Mouse (Mus musculus) heart, embryonic 12.5 days (tissue): ENCODE results near the gene Notch2. TPM values are rescaled to one million over a fixed set of nuclear protein-coding genes. Genes with fewer than 3 reads are reported as not detected.

Experiments used
- ATAC-seq: fragments of 200-750 bp; cut with Nextera tagmentation; 2 replicates; pipeline ENCODE4 v1.8.0; 2017; ENCODE audit warnings: moderate TSS enrichment, moderate library complexity; ENCODE audit not compliant: insufficient number of reproducible peaks, low FRiP score
- H3K27ac ChIP-seq: fragments of 300-500 bp; sonication (generic); 2 replicates; pipeline ENCODE4 v1.5.1; 2016; ENCODE audit warnings: mild to moderate bottlenecking, moderate library complexity; ENCODE audit not compliant: poor library complexity, severe bottlenecking
- H3K27me3 ChIP-seq: fragments of 300-500 bp; sonication (generic); replicated peaks from 2 replicates; pipeline ENCODE4 v1.6.1; 2016; ENCODE audit warnings: mild to moderate bottlenecking, moderate library complexity
- H3K36me3 ChIP-seq: fragments of 300-500 bp; sonication (generic); 2 replicates; pipeline ENCODE4 v1.6.1; 2016; ENCODE audit warnings: mild to moderate bottlenecking, moderate library complexity
- H3K4me1 ChIP-seq: fragments of 300-500 bp; sonication (generic); replicated peaks from 2 replicates; pipeline ENCODE4 v1.6.1; 2016; ENCODE audit warnings: mild to moderate bottlenecking
- H3K4me2 ChIP-seq: fragments of 300-500 bp; sonication (generic); 2 replicates; pipeline ENCODE4 v1.6.1; 2016; ENCODE audit warnings: mild to moderate bottlenecking, moderate library complexity
- H3K4me3 ChIP-seq: fragments of 300-500 bp; sonication (generic); 2 replicates; pipeline ENCODE4 v1.5.1; 2016; ENCODE audit warnings: mild to moderate bottlenecking
- H3K9ac ChIP-seq: fragments of 300-500 bp; sonication (generic); 2 replicates; pipeline ENCODE4 v1.6.1; 2016; ENCODE audit warnings: mild to moderate bottlenecking, moderate library complexity
- H3K9me3 ChIP-seq: fragments of 300-500 bp; sonication (generic); replicated peaks from 2 replicates; pipeline ENCODE4 v1.6.1; 2016; ENCODE audit warnings: mild to moderate bottlenecking, moderate library complexity
- WGBS: fragments of 180-500 bp; shearing (Covaris S2); methylation state at CpG from one replicate; pipeline ENCODE4 v1.1.7; 2016; 5-methylcytosine and 5-hydroxymethylcytosine counted together
- polyA plus RNA-seq: library from polyadenylated mRNA; unstranded; fragments of >200 nt; fragmentation: Nextera tagmentation; extraction: Ambion mirVana; gene quantifications from 2 replicates; pipeline ENCODE4 v1.2.1, GENCODE M21; 2016

Gene Notch2
- polyA plus RNA-seq, 1 experiment from 2014 or later: 16.7 TPM

DNA sequence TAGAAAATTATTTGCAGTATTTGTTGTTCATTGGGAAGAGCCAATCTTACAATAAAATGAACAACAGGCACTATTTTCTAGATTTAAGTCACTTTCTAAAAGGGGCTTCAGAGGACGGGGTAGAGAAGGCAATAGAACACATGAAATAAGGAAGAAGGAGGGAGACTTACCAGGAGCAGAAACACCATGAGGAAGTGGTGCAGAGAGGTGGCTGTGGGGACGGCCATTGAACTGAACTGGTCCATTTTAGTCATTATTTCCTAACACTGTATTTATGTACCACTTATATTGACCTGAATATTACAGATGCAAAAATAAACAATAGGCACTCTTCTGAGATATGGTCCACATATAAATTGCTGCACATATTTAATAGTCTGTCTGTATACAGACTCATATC lies 143.7 kb downstream of the Notch2 start:
- 66% methylated on average over 2 of the region's 2 CpGs for WGBS
- no peak overlapping the region for H3K4me3 ChIP-seq
- H3K27me3 ChIP-seq: no peaks in the 10 kb centered on the region
- H3K4me2 ChIP-seq: no peak overlapping the region
- no peaks in the 10 kb centered on the region for H3K9me3 ChIP-seq
- no peak overlapping the region for H3K27ac ChIP-seq
- ATAC-seq: no peak
- peaks cover 16% of the 10 kb centered on the region for H3K4me1 ChIP-seq
- H3K36me3 ChIP-seq: no peaks in the 10 kb centered on the region
- no peak overlapping the region for H3K9ac ChIP-seq

DNA sequence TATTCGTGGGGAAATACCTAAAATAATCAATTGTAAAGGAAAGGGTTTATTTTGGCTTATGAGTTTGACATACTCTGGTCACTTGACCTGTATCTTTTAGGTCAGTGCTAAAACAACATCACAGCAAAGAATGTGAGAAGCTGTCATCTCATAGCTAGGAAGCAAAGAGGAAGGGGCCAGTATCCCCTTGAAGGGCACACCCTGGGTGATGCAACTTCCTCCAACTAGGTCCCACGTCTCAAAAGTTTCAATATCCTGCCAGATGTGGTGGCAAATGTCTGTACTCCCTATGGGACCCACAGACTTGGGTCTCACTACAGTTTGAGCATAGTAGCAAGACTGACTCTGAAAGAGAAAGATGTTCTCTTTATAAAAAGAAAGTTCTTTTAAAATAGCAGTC lies 144.3 kb downstream of the Notch2 start:
- Histone ChIP-seq H3K4me2 (no peak overlapping the region), H3K9ac (no peak overlapping the region), H3K4me3 (no peak overlapping the region), H3K36me3 (no peaks in the 10 kb centered on the region), H3K9me3 (no peaks in the 10 kb centered on the region), H3K4me1 (peaks cover 16% of the 10 kb centered on the region), H3K27me3 (no peaks in the 10 kb centered on the region), H3K27ac (no peak overlapping the region)
- WGBS: 40% methylated on average over 2 of the region's 2 CpGs
- ATAC-seq: no peak

DNA sequence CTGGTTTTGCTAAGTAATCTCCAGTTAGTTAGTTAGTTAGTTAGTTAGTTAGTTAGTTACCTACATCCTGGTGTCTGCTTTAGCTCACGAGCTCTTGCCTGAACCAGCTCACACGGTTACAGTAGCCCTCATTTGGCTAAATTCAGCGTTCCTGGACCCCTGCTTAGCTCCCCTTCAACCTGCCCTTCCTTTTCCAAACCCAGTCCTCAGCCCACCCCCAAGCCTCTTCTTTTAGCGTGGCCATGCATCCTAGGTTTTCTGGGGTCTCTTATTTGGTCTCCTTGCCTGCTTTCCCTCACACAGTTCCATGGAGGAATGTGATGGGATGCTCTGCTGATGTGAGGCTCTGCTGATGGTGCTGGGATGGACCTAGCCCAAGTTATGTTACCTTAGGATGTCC lies 145.3 kb downstream of the Notch2 start:
- no peak overlapping the region for H3K4me3 ChIP-seq
- no peak overlapping the region for H3K4me2 ChIP-seq
- WGBS: 70% methylated on average over 4 of the region's 4 CpGs
- no peak for ATAC-seq
- H3K4me1 ChIP-seq: peaks cover 16% of the 10 kb centered on the region
- no peaks in the 10 kb centered on the region for H3K36me3 ChIP-seq
- no peaks in the 10 kb centered on the region for H3K27me3 ChIP-seq
- H3K9ac ChIP-seq: no peak overlapping the region
- no peak overlapping the region for H3K27ac ChIP-seq
- H3K9me3 ChIP-seq: no peaks in the 10 kb centered on the region

DNA sequence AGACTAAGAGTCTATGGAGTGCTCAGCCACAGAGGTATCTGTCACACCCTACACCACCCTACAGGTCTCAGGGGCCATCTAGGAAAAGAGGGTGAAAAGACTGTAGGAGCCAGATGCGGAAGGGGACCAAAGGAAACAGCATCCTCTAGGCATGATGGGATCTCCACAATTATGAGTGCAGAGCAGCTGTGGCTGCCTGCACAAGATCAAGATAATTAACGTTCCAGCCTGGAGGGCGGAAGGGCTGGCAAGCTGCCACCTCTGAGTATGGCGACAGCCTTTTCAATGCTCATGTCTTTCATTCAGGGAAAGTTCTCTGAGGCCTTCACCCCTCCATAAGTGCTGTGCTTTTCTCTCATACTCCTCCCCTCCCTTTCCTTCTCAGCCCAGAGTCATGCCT lies 146.0 kb downstream of the Notch2 start:
- H3K9me3 ChIP-seq: no peaks in the 10 kb centered on the region
- no peak overlapping the region for H3K4me3 ChIP-seq
- ATAC-seq: no peak
- 34% methylated on average over 4 of the region's 4 CpGs for WGBS
- no peak overlapping the region for H3K27ac ChIP-seq
- H3K27me3 ChIP-seq: no peaks in the 10 kb centered on the region
- H3K4me1 ChIP-seq: peaks cover 16% of the 10 kb centered on the region
- no peak overlapping the region for H3K9ac ChIP-seq
- H3K4me2 ChIP-seq: no peak overlapping the region
- no peaks in the 10 kb centered on the region for H3K36me3 ChIP-seq

DNA sequence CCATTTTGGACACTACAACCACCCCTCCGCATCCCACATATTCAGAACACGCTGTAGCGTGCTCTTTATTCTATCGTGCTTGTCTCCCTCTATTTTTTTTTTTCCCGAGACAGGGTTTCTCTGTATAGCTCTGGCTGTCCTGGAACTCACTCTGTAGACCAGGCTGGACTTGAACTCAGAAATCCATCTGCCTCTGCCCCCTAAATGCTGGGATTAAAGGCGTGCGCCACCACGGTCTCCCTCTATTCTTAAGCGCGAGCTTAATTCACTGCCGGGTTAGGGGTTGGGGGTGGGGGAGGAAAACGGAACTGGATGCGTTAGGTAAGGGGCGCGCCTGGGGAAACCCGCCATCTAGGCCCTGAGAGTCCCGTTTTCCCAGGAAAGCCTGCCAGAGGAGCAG lies 147.0 kb downstream of the Notch2 start, which contains the start of gene Adam30:
Gene Adam30 (plus strand): TSS at position 301 of the 400 bp plus-strand sequence.
- WGBS: 71% methylated on average over 17 of the region's 17 CpGs
- Histone ChIP-seq H3K27ac (no peak within 1 kb of the TSS), H3K4me2 (no peak within 1 kb of the TSS), H3K36me3 (no peaks in the 10 kb centered on the region), H3K9ac (no peak within 1 kb of the TSS), H3K4me3 (no peak within 1 kb of the TSS), H3K9me3 (no peaks in the 10 kb centered on the region), H3K4me1 (peaks cover 16% of the 10 kb centered on the region), H3K27me3 (no peaks in the 10 kb centered on the region)
- ATAC-seq: no peak

DNA sequence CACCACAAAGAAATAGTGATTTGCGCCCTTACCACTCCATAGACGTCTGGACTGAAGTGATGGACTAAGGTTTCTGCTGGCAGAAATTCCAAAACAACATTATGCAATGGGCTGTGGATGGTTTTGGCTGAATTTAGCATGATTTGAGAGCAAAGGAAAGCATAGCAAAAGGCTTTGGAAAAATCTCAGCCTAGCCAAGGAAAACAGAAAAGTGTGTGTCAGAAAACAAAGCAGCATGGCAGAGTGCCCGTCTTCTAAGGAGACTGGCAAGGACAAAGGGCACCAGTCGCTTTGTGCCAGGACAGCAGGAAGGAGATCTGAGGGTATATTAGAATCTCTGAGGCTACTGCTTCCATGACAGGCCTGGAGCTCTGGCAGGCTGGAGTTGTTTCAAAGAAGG lies 165.0 kb downstream of the Notch2 start:
- ATAC-seq: no peak
- Histone ChIP-seq H3K4me2 (no peak overlapping the region), H3K4me3 (no peak overlapping the region), H3K4me1 (no peaks in the 10 kb centered on the region), H3K27ac (no peak overlapping the region), H3K9ac (no peak overlapping the region), H3K9me3 (peaks cover 7% of the 10 kb centered on the region; the same call in 1 of the 2 replicates), H3K36me3 (no peaks in the 10 kb centered on the region), H3K27me3 (no peaks in the 10 kb centered on the region)
- WGBS: 55% methylated on average over 4 of the region's 4 CpGs

DNA sequence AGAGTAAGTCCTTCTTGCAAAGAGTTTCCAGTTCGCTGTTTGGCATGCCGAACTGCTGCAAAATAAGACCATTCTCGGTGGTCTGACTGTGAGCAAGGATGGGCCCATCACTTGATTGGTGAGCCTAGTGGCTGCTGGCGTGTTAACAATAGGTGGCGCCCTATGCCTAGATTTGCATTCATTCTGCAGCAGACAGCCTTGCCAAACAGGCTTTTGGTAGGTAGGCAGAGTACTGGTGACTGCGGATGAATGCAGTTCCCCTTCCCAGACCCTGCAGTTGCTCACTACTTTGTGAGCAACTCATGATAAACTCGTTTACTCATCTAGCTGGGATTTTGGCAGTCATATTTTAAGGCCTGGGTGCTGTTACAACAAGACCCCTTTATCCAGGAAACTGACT lies 167.5 kb downstream of the Notch2 start:
- H3K27ac ChIP-seq: no peak overlapping the region
- ATAC-seq: no peak
- H3K9me3 ChIP-seq: peaks cover 7% of the 10 kb centered on the region; the same call in 1 of the 2 replicates
- H3K9ac ChIP-seq: no peak overlapping the region
- 23% methylated on average over 7 of the region's 7 CpGs for WGBS
- no peaks in the 10 kb centered on the region for H3K4me1 ChIP-seq
- H3K36me3 ChIP-seq: no peaks in the 10 kb centered on the region
- H3K4me3 ChIP-seq: no peak overlapping the region
- no peaks in the 10 kb centered on the region for H3K27me3 ChIP-seq
- H3K4me2 ChIP-seq: no peak overlapping the region

DNA sequence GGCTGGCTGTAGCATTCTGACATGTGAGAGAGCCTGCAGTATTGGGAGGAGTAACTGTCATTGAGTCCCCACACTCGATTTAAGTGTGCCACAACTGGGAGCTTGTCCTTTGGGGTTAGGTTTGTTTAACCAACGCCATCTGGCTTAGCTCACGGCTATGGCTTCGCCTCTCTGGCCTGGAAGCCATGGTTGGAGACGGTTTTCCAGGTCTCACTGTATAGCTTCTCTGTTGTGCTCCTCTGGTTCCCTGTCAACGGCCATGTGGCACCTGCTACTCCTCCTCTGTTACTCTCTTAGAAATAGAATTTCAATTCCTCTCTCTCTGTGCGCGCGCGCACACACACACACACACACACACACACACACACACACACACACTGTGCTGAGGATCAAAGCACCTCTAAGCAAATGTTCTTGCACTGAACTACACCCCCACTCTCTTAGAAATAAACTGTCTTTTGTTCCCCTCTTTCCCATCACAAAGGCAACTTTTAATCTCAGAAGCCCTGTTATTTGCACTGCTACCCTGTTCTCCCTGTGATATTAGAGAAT lies 171.9 kb downstream of the Notch2 start:
- no peaks in the 10 kb centered on the region for H3K4me1 ChIP-seq
- H3K4me3 ChIP-seq: no peak overlapping the region
- no peak overlapping the region for H3K27ac ChIP-seq
- no peak overlapping the region for H3K9ac ChIP-seq
- H3K27me3 ChIP-seq: no peaks in the 10 kb centered on the region
- no peaks in the 10 kb centered on the region for H3K9me3 ChIP-seq
- ATAC-seq: no peak
- 70% methylated on average over 10 of the region's 10 CpGs for WGBS
- no peak overlapping the region for H3K4me2 ChIP-seq
- H3K36me3 ChIP-seq: no peaks in the 10 kb centered on the region

DNA sequence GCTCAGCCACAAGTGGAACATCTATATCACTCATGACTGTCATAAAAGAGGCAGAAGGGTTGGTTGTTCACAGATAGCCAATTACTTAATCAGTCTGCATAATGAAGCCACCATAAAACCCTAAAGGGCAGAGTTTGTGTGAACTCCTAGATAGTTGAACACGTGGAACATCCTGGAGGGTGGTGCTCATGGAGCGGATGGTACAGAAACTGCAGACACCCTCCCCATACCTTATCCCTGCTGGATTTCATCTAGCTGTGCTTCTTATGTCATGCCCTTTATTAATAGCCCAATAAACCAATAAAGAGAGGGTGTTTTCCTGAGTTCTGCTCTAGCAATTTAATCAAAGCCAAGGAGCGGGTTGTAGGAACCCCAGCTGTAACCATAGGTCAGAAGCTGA lies 174.4 kb downstream of the Notch2 start:
- H3K9ac ChIP-seq: no peak overlapping the region
- H3K4me3 ChIP-seq: no peak overlapping the region
- ATAC-seq: no peak
- H3K36me3 ChIP-seq: no peaks in the 10 kb centered on the region
- no peaks in the 10 kb centered on the region for H3K4me1 ChIP-seq
- no peak overlapping the region for H3K4me2 ChIP-seq
- 84% methylated on average over 3 of the region's 3 CpGs for WGBS
- no peaks in the 10 kb centered on the region for H3K27me3 ChIP-seq
- H3K27ac ChIP-seq: no peak overlapping the region
- H3K9me3 ChIP-seq: no peaks in the 10 kb centered on the region

DNA sequence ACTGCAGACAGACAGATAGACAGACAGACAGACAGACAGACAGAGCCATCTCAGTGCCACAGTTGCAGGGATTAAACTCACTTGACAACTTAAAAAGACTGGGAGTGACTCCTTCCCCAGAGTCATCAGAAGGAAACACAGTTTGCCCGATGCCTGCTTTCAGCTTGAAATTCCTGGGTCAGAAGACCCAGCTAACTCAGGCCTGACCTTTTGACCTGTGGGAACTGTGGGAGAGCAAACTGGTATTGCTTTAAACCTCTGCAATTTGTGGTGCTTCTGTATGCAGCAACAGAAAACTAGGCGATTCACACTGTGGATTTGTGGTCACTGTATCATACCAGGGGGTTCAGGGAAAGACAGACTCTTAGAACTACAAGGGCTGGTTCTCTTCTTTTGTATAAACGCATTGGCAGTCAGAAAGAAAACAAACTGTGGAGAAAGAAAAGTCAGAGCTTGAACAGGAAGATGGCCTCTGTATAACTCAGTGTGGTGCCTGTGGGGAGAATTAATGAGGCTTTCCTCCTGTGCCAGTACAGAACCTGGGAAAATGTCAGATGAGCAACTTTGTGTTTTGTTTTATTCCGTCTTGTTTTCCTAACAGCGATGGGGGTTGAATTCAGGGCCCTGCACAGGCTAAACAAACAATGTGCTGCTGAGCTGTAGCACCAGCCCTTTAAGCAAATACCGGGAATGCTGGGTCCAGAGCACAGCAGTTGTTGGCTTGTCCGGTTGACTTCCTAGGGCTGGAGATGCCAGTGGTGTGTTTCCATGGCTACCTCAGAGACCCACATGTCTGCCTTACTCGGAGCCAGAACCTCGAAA lies 184.6 kb downstream of the Notch2 start:
- Histone ChIP-seq H3K27me3 (no peaks in the 10 kb centered on the region), H3K9me3 (no peaks in the 10 kb centered on the region), H3K27ac (peak overlapping the region; percentile 47; the same call in 1 of the 2 replicates), H3K4me2 (no peak overlapping the region), H3K36me3 (no peaks in the 10 kb centered on the region), H3K4me3 (no peak overlapping the region), H3K4me1 (peaks cover 15% of the 10 kb centered on the region), H3K9ac (no peak overlapping the region)
- no peak for ATAC-seq
- WGBS: 38% methylated on average over 9 of the region's 9 CpGs

DNA sequence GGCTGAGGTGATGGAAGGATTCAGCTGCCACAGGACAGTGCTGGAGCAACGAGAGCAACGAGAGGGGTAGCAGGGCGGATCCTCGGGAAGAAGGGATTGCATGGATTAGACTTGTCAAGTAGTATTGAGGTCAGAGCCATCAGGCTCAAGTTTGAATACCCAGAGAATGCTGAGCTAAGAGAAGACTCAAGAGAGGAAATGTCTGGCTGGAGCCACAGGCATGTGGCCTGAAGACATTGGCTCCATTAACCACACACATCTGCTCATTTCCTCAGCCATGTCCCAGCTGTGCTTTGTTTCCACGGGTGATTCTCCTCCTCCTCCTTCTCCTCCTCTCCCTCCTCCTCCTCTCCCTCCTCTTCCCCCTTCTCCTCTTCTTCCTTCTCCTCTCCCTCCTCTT lies 186.4 kb downstream of the Notch2 start:
- peaks cover 23% of the 10 kb centered on the region for H3K4me1 ChIP-seq
- ATAC-seq: no peak
- no peak overlapping the region for H3K9ac ChIP-seq
- no peak overlapping the region for H3K27ac ChIP-seq
- no peaks in the 10 kb centered on the region for H3K27me3 ChIP-seq
- WGBS: 59% methylated on average over 5 of the region's 5 CpGs
- H3K9me3 ChIP-seq: no peaks in the 10 kb centered on the region
- H3K4me3 ChIP-seq: no peak overlapping the region
- H3K36me3 ChIP-seq: no peaks in the 10 kb centered on the region
- no peak overlapping the region for H3K4me2 ChIP-seq
